Mouse (Mus musculus) gastrocnemius, adult 8-10 months (tissue): ENCODE measurements around the gene Csnk1g1. TPM values are rescaled to one million over a fixed set of nuclear protein-coding genes. Genes with fewer than 3 reads are reported as not detected.
A peak's percentile ranks its signal among the peaks of the same experiment; 100 is the strongest.

Experiments
- DNase-seq, 2 experiments: peaks; one replicate each; pipeline ENCODE4 v3.0.0; 2022; ENCODE audit warnings: low spot score in 2 of 2
- total RNA-seq, 4 experiments: library from RNA; stranded (reverse); gene quantifications; 2 replicates each; pipeline ENCODE4 v1.2.4; 2022

The Csnk1g1 gene
- total RNA-seq, 4 experiments from 2014 or later = 7.7 to 8.0 (median 7.7) TPM

DNA sequence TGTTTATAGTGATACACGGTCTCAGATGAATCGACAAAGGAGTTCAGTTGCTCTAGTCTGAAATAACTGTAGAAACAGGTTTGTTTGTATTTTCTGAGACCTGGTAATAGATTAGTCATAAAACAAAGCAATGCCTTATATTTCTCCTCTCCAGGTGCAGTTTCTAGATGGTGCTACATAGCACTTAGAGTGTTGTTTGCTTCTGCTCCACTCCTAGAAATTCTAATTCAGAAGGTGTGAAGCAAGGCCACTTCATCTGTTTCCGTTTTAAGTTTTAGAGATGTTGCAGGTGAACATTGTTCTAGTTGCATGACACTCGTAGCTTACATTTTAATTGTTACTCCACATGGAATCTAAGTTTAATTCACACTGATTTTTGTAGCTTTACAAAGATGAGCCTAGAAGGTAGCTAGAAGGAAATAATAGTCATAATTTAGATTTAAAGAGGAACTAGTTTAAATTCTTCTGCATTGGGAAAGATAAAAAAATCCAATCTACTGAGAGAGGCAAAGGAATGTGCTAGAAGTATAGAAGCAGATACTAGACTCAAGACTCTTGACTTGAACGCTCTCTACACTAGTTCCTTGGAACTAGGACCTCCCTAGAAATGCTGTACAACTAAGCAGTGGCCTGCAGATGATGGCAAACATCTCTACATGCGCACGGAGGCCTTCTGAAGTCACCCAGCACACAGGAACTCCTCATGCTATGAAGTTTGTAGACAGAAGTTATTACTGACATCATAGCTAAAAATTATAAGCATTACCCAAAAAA, 87.1 kb downstream of the Csnk1g1 start:
- no peak for DNase-seq

DNA sequence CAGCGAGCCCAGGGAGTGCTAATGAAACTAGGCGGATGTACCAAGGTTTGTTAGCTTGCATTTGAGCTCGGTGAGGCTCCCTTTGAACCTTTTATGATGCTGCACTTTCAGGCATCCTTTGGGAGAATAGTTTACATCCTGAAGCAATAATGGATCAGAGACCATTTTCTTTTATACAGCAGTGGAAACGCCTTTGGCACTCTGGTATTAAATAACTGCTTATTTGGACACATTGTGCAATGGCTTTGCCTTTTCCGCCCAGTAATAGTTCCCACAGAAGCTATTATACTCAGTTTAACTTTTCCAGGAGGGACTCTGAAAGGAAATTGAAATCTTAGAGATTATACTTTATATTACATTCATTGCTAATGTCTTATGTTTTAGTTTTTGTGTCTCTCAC, 90.2 kb downstream of the Csnk1g1 start:
- no peak for DNase-seq

DNA sequence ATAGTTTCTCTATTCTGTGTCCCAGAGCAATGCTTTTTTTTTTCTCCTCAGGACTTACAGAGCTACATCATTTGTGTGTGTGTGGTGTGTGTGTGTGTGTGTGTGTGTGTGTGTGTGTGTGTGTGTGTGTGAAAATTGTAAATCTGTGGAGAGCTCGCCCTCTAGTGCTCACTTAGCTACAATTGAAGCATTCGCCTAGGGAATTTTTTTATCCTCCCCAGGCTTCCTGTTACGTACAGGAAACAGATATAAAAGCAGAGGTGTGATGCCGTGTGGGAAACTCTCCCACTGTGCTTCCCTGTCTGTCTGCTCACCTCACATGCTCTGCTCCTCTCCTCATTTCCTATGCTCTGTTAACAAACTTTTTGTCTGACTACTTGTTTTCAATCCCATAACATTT, 95.7 kb downstream of the Csnk1g1 start:
- DNase-seq = peak; percentile 5 to 13

GRCm38 (mm10) chr9:66007603-66008202, 99.0 kb downstream of the Csnk1g1 start:
- no peak for DNase-seq

DNA sequence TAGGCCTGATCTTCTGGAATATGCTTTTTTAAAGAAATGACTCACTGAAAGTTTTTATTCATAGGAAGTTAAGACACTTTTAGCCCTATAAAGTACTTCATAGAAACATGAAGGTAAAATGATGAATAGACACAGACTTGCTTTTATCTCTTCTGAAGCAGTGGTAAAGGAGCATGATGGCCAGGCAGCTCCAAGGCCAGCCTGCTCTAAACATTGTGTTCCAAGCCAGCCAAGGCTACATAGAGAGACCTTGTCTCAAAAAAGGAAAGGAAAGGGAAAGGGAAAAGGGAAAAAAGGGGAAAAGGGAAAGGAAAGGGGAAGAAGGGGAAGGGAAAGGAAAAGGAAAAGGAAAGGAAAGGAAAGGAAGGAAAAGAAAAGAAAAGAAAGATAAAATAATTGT, 111.9 kb downstream of the Csnk1g1 start:
- DNase-seq = no peak

- no peak for DNase-seq
Observed at GRCm38 (mm10) chr9:66038082-66038481, 129.4 kb downstream of the Csnk1g1 start.

DNA sequence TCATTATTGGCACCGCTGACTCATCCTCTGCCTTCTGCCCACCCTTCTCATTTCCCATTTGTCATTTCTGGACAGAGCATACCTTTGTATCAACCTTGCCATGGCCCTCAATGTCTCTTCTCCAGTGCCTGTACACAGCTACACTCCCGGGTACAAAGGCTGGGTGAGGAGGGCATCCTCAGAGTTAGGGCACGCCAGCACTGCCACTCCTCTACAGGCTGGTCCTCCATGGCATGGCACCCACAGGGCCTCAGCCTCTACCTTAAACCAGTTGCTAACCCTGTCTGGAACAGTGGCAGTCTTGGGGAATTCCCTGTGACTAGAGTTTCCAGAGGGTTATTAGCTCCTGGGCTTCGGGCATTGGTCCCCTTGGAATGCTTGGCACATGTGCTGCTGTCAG, 129.9 kb downstream of the Csnk1g1 start:
- no peak for DNase-seq

- DNase-seq = no peak
Observed at GRCm38 (mm10) chr9:66039290-66039689, 130.6 kb downstream of the Csnk1g1 start.

DNA sequence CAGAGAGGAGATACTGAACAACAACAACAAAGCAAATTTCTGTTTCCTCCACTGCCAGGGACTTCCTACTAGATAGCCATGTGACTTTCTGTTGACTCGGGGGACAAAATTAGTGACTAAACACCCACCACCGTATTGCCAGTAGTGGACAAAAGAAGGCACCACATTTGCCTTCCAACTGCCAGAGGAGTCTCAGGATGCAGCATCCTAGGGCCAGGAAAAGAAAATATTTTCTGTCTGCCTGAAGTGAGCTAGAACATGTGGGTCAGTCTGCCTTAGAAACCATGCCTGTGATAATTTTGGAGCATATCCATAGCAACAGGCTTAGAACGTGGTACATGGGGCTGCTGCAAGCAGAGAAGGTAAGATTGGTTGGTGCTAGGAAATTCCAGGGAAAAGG, 132.1 kb downstream of the Csnk1g1 start:
- DNase-seq = no peak

DNA sequence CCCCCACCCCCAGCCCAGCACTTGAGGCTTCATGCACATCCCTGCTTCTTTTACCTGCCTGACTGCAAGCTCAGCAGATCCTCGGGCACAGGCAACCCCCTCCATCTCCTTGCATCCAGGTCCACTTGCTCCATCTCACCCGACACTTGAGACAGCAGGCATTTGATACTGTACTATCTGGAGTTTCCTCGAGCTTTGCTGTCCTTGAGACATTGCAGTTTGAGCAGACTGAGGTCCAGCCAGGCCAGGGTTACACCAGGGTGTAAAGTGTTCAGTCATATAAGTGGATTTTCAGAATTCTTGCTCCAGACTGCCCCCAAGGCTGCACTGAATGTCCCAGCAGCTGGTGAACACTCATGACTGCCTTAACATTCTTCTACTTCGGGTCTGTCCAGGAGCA, 133.6 kb downstream of the Csnk1g1 start:
- DNase-seq = no peak

GRCm38 (mm10) chr9:66043241-66043640, 134.5 kb downstream of the Csnk1g1 start:
- DNase-seq = no peak

DNA sequence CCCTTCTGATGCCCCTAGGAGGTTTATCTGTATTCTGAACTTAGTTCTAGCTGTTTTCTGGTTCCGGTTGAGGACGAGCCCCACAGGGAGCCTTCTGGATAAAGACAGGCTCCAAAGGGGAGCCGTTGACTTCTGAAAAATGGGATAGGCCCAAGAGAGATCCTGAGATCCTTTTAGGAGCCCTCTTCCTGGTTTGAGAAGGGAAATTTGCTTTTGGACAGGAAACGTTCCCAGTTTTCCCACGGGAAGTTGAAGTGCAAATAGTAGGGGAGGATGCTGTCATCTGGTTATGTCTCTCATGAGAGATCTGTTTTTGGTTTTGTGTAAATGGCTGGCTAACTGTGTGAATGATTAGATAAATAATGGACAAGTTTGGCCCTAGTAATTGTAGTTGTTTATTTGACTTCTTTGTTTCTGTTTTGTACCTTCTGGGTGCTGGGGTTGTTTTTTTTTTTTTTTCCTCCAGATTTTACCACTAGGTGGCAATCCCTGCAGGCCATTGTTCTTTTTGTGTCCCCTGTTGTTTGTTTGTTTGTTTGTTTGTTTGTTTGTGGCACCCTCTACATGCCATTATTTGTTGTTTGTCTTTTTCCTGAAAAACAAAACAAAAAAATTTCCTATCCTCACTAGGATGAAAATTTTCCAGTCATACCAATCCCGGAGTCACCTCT, 141.3 kb downstream of the Csnk1g1 start:
- no peak for DNase-seq

- no peak for DNase-seq
Observed at GRCm38 (mm10) chr9:66051493-66051892, 142.8 kb downstream of the Csnk1g1 start.

GRCm38 (mm10) chr9:66052731-66053130, 144.0 kb downstream of the Csnk1g1 start:
- no peak for DNase-seq

- DNase-seq = no peak
Observed at GRCm38 (mm10) chr9:66053620-66054019, 144.9 kb downstream of the Csnk1g1 start.

DNA sequence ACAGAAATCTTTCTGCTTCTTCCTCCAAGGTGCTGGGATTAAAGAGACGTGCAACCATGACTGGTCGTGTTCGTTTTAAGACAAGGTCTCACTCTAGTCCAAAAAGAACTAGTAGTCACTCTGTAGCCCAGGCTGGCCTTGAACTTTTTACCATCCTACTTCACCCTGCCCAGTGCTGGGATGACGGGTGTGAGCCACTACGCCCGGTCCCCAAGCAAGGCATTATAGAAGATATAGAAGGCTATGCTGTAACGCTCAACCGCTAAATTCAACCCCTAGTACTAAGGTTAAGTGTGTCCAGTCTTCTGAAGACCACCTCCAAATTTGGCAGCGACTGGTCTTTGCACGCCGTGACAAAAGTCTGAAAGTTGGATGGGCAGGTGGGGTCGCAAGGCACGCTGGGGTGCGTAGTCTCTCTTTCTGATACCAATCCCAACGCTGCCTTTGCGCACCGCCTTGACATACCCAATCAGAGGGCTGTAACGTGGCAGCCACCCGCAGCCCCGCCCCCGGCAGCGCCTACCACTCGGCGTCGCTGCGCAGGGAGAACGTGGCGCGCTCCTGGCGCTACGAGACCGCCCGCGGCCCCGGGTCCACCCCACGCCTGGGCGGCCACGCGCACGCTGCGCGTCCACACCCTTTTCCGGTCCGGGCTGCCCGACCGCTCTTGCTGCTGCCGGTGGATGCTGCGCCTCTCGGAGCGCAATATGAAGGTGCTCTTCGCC, 151.0 kb downstream of the Csnk1g1 start, which contains the start of gene Ppib:
TSS of gene Ppib (plus strand) at position 640 of the 725 bp plus-strand sequence.
- peak; percentile 96 to 97 for DNase-seq

GRCm38 (mm10) chr9:66060308-66060647, 151.6 kb downstream of the Csnk1g1 start:
- no peak for DNase-seq

DNA sequence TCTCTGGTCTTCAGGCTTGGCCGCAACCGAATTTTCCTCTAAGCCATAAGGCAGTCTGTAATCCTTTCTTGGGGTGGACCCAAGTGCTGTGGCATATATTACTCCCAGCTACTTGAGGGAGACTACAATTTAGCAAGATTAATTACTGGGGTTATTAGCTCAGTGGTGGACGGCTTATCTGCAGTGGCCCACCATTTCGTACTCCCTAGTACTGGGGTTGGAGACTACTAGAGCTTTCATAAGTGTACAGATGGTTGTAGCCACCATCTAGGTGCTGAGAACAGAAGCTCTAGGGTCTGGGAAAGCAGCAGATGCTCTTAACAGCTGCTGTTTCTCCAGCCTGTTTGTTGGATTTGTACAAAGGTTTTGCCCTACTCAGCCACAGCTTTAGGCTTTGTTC, 152.3 kb downstream of the Csnk1g1 start:
- no peak for DNase-seq

- DNase-seq = no peak
Observed at GRCm38 (mm10) chr9:66061656-66062055, 152.9 kb downstream of the Csnk1g1 start.

DNA sequence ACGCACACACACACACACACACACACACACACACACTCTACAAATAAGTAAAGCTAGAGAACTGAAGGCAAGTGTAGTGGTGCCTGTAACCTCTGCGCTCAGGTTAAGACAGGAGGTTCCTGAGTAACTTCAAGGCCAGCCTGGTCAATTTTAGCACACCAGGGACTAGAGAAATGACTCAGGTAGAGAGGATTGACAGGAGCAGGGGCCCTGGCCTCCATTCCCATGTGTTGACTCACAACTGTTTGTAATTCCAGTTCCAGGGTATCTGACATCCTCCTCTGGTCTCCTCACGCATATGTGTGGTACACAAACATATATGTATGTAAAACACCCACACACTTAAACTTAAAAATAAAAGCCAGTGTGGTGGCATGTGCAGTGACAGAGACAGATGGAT, 154.7 kb downstream of the Csnk1g1 start:
- DNase-seq = no peak

DNA sequence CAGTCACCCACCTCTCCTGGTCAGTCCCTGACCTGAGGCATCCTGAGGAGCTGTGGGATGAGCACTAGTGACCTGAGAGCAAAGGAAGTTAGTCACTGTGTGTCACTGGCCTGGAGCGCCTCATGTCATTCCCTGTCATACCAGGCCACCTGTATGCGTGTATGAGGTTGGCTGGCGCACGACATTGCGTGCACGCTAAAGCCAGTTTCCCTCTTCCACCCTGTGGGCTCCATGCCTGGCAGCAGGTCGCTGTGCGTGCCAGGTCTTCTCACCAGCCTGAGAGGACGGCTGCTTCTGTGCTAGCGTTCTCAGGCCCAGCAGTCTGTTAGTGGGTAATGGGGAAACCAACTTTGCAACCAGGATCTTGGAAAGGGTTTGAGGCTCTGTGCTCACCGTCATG, 155.6 kb downstream of the Csnk1g1 start:
- no peak for DNase-seq

DNA sequence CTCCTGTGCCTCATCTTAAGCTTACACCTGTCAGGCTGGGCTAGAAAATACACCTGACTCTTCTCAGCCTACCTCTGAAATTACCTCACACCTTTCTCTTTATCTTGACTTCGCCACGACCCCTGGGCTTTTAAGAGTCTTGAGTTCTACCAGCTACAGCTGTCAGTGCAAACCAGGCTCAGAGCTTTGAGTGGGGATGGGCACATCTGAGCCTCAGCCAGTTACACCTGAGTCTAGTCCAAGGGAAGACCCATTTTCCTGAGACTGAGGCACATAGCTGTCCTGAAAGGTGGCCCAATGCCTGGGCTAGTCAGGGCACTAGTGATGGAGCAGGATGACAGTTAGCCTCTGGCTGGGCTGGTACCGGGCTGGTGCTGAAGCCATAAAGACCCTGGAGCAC, 158.1 kb downstream of the Csnk1g1 start:
- DNase-seq = no peak
